Mouse (Mus musculus) myocyte (in vitro differentiated cells): Measurements from ENCODE around the gene Ccdc154.

Source experiments
- MAX ChIP-seq: IDR thresholded peaks from one replicate; pipeline ENCODE4 v1.6.1; 2011; ENCODE audit warnings: low read depth, mild to moderate bottlenecking, control low read depth
- POLR2A ChIP-seq: IDR thresholded peaks from one replicate; pipeline ENCODE4 v1.6.1; 2011; ENCODE audit warnings: low read depth, mild to moderate bottlenecking, control low read depth, moderate library complexity; ENCODE audit not compliant: insufficient read length
- TCF12 ChIP-seq: IDR thresholded peaks from one replicate; pipeline ENCODE4 v1.6.1; 2011; ENCODE audit warnings: mild to moderate bottlenecking, control low read depth; ENCODE audit not compliant: poor library complexity, insufficient read depth, severe bottlenecking
- USF1 ChIP-seq: IDR thresholded peaks from one replicate; pipeline ENCODE4 v1.6.1; 2011; ENCODE audit warnings: low read depth, mild to moderate bottlenecking, control low read depth, moderate library complexity

- TF ChIP-seq MAX (no peak), USF1 (no peak), POLR2A (peak; percentile 34), TCF12 (no peak)
These were observed 21.0 kb downstream of the Ccdc154 start for GRCm38 (mm10) chr17:25183232-25183631.
